ENCODE assay signal across 8 mouse cellular contexts in genomic region chr10:6694218-6694850, GRCm38 (mm10).
DNase-seq lines count a peak whose midpoint lies in the region; ATAC-seq lines count a peak whose summit lies in the region.

No protein-coding gene starts in this region.

- WGBS in intestine, embryonic 14.5 days = 54% methylated on average over 13 of the region's 13 CpGs

- H3K9me3 ChIP-seq in intestine, embryonic 14.5 days (ENCODE audit: control insufficient read depth, low read length) = no peaks in the 10 kb centered on the region

- H3K36me3 ChIP-seq in intestine, embryonic 14.5 days (ENCODE audit: control insufficient read depth, insufficient read depth, low read length) = no peaks in the 10 kb centered on the region

- no peak overlapping the region for H3K9ac ChIP-seq in intestine, embryonic 14.5 days (ENCODE audit: low read length)

- no peak overlapping the region for H3K4me2 ChIP-seq in intestine, embryonic 14.5 days (ENCODE audit: low read length)

- no peaks in the 10 kb centered on the region for H3K27me3 ChIP-seq in intestine, embryonic 14.5 days (replicated peaks; ENCODE audit: control insufficient read depth, insufficient read depth, low read length)

- no peaks in the 10 kb centered on the region for H3K4me1 ChIP-seq in intestine, embryonic 14.5 days (replicated peaks; ENCODE audit: control insufficient read depth, insufficient read depth, low read length)

- H3K27ac ChIP-seq in intestine, embryonic 14.5 days (ENCODE audit: low read depth) = no peak overlapping the region

- DNase-seq in urinary bladder, adult 18-20 months (ENCODE audit: low spot score in 2 of 2) = peak; percentile 3 to 13
- no peak for DNase-seq in urinary bladder, postnatal 10 days (ENCODE audit: low spot score)
- DNase-seq in gastrocnemius, postnatal 10 days = peak; percentile 16
- DNase-seq in intestine, embryonic 14.5 days (ENCODE audit: low spot score) = peak; percentile 62
- peak; percentile 62 to 76 for DNase-seq in left cerebral cortex, postnatal 25 days (ENCODE audit: low spot score in 2 of 2)
- peak; percentile 44 for DNase-seq in neural tube, embryonic 10.5 days (ENCODE audit: extremely low spot score, low spot score)
- DNase-seq in B cell, adult 2 months = no peak

- peak; percentile 99 for ATAC-seq in common myeloid progenitor, adult 5-6 weeks (replicated peaks; ENCODE audit: low read depth, poor library complexity, severe bottlenecking)
- ATAC-seq in intestine, embryonic 14.5 days (replicated peaks; ENCODE audit: low FRiP score, low TSS enrichment, low read depth) = no peak

- intact Hi-C loops in left cerebral cortex, postnatal 25 days (cut with DNase I) = loop anchor here (5.0 to 10.0 kb wide), 2 partner anchors 657 to 850 kb away; no protein-coding TSS in a partner anchor

- no peak overlapping the region for H3K4me3 ChIP-seq in intestine, embryonic 14.5 days (ENCODE audit: low read depth, low read length)

Comparison
In these comparisons a context has a peak if more than half of its experiments do, and no peak if none do; other contexts are left out.
1. DNase-seq: peak in urinary bladder, adult 18-20 months (2 of 2), gastrocnemius, postnatal 10 days (single experiment), intestine, embryonic 14.5 days (single experiment), left cerebral cortex, postnatal 25 days (2 of 2) and neural tube, embryonic 10.5 days (single experiment); none in urinary bladder, postnatal 10 days (single experiment) and B cell, adult 2 months (0 of 2).